Mouse (Mus musculus) liver, postnatal 0 days (tissue): Measurements from ENCODE around the gene Polr1e.

Source experiments
- CTCF ChIP-seq: sonication (generic); IDR thresholded peaks from 2 replicates; pipeline ENCODE4 v1.5.1; 2016; ENCODE audit warnings: antibody characterized with exemption, low read depth
- EP300 ChIP-seq: IDR thresholded peaks from 2 replicates; pipeline ENCODE4 v1.6.1; 2016; ENCODE audit warnings: antibody characterized with exemption, low read depth, mild to moderate bottlenecking

DNA sequence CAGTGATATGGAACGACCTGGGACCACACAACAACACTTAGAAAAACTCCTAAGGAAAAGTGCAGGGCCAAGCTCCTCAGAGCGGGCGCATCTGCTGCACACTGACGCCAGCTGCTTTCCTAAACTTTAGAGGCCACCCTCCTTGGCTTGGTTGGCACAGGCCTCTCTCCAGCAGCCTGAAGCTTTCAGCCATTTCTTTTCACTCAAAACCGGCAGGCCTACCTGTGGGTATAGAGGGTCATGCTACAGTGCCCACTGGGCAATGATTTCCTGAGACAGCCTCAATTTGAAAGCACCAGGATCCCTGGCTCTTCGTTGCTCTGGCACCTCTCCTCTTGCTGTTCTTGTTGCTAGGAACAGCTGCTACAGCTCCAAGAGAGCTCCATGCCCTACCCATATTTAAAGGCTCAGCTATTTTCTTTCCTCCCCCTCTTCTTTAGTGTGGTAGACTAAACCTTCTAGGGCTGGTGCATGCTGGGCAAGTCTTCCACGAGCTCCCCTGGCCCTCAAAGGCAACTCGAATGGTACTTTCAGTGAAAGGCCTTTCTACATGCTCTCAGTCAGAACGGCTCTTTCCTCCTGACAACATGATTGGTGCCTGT is 29.0 kb downstream of the Polr1e start:
- TF ChIP-seq CTCF (no peak), EP300 (no peak)
